Mouse (Mus musculus): ENCODE measurements around the gene Gm45015.
"Not testable (repeated sequence)": the region's sequence is repeated elsewhere in the genome, so short reads cannot be mapped to it uniquely, and the experiment has no call there.

Gm45015 gene

DNA sequence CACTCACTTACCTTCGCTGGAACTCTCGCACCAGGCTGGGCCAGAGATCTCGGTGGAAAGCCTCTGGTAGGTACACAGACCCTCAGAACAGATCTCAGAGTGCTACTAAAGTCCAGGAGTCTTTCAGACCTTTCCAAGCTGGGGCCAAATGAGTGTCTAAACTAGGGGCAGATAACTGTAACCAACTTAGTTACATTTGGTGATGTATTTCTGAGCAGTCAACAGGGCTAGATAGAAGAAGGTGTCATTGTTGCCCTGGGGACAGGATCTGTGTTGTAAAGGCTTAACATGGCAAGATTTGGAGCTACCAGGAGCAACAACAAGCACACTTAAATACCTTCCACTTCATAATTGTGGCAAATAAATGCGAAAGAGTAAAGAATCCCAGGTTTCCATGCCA, at the start of gene Gm45015:
TSS of gene Gm45015 (minus strand) at position 101 of the 400 bp plus-strand sequence.
- no peak for DNase-seq (ENCODE audit: low read depth, low spot score)

DNA sequence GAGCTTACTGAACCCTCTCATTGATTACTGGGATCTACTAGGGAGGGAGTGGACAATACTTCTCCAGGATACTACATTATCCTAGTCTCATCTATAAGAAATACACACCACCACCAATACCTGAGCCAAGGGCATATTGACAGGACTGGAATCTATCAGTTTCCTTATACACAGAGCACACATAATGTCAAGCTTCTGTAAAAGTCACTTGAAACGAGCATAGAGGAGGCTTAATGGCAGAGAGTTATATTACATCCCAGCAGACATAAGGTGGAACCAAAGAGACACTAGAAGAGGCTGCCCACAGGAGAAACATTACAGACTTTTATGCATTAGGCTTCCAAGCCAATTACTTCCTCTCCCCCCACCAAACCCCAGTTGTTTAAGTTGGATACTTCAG, 48.3 kb upstream of the Gm45015 start:
- DNase-seq (ENCODE audit: low read depth, low spot score) = no peak

DNA sequence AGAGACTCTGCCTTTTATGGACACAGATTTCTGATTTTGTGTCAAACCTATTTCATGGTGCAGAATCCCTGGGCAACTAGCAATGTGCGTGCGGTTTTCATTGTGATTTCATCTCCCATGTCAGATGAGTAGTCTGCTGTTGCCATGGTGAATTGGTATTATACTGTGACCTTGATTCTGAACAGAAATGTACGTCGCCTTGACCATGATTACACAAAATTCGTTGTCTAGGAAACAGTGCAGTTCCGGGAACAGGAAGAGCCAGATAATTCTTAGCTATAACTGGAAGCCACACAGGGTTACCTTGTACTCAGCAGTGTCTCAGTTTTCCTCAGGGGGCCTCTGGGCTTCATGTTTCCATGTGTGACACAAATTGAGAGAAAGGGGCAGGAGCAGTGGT, 47.8 kb upstream of the Gm45015 start:
- peak; percentile 3 for DNase-seq (ENCODE audit: low read depth, low spot score)

- no peak for DNase-seq (ENCODE audit: low read depth, low spot score)
Measured at GRCm38 (mm10) chrX:73363291-73363690, 26.7 kb upstream of the Gm45015 start.

- no peak for DNase-seq (ENCODE audit: low read depth, low spot score)
Measured at GRCm38 (mm10) chrX:73356719-73357118, 20.1 kb upstream of the Gm45015 start.

DNA sequence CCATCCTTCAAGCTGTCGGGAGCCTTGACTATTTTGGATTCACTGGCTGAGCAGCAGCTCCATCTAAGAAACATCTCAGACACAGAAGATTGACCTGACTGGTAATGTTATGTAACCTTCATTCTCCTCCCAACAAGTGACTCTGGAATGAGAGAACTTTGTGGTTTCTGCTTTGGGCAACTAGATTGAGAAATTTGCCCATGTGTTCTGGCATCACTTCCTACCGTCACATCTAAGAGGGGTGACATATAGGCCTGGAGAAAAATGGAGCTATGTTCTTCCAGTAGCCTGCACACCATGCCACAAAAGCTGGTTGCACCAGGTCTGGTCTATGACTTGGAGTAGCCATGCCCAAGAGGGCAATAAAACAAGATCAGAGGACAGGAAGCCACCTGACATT, 19.5 kb upstream of the Gm45015 start:
- DNase-seq (ENCODE audit: low read depth, low spot score) = no peak

GRCm38 (mm10) chrX:73344346-73344745, 7.7 kb upstream of the Gm45015 start:
- DNase-seq (ENCODE audit: low read depth, low spot score) = no peak

- DNase-seq (ENCODE audit: low read depth, low spot score) = no peak
Measured at GRCm38 (mm10) chrX:73343802-73344201, 7.2 kb upstream of the Gm45015 start.

GRCm38 (mm10) chrX:73342941-73343735, 6.5 kb upstream of the Gm45015 start:
- DNase-seq (ENCODE audit: low read depth, low spot score) = peak; percentile 30

DNA sequence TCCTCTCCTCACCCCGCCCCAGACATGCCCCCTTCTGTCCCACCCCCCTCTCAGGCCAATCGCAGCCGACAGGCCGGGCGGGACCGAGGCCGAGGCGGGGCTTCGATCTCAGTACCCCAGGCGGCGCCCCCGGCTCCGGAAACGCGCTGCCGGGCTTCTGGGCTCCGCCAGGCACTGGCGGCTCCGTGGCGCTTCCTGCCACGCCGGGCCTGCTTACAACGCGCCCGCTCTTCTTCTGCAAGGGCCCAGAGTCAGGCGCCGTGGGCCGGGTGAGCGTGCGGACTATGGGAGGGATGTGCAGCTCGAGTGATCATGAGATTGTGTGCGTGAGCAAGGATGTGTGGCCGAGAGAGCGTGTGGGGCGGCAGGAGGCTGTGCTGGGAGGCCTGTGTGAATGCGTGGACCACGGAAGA, 5.8 kb upstream of the Gm45015 start, which contains the start of gene Zfp275:
TSS of gene Zfp275 (plus strand) at position 139 of the 413 bp plus-strand sequence.
- peak; percentile 79 for DNase-seq (ENCODE audit: low read depth, low spot score)

GRCm38 (mm10) chrX:73342068-73342467, 5.4 kb upstream of the Gm45015 start:
- no peak for DNase-seq (ENCODE audit: low read depth, low spot score)

- no peak for DNase-seq (ENCODE audit: low read depth, low spot score)
Measured at GRCm38 (mm10) chrX:73341473-73341872, 4.8 kb upstream of the Gm45015 start.

GRCm38 (mm10) chrX:73333548-73333947, 3.1 kb downstream of the Gm45015 start:
- DNase-seq (ENCODE audit: low read depth, low spot score) = no peak

DNA sequence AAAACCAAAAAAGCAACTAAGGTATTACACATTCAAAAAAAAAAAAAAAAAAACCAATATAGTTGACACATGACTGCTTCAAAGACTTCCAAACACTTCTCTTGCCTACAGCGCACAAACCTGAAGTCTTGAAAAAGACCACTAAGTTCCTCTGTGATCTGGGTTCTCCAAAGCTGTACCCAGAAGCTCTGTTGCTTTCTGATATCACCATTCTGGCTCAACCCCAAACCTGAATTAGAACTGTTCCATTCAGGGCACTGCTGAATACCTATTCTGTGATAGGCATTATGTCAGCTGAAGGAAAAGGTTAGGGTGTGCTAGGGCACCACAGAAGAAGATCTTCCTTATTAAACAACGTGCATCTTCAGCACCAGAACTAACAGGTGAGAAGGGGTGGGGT, 9.4 kb downstream of the Gm45015 start:
- DNase-seq (ENCODE audit: low read depth, low spot score) = no peak

- no peak for DNase-seq (ENCODE audit: low read depth, low spot score)
Measured at GRCm38 (mm10) chrX:73321029-73321428, 15.6 kb downstream of the Gm45015 start.

- DNase-seq (ENCODE audit: low read depth, low spot score) = peak; percentile 39
Measured at GRCm38 (mm10) chrX:73312522-73312921, 24.1 kb downstream of the Gm45015 start.

DNA sequence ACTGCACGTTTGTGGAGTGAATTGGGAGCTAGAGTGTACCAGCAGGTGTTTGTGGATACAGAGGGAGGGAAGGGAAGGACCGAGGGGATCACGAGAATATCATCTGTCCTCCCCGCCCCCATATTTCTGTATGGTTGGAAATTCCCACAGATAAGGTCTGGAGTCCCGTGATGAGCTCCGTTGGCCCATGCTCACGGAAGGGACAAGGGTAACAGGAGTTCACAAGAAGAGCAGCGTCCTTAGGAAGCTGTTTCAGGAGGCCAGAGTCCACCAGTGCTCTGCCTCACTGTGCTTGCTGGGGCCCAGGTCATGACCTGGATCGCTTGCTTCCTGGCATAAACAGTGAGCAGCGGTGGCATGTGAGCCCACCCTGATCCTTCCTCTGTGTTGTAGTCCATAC, 40.9 kb downstream of the Gm45015 start:
- DNase-seq (ENCODE audit: low read depth, low spot score) = not testable (repeated sequence)

DNA sequence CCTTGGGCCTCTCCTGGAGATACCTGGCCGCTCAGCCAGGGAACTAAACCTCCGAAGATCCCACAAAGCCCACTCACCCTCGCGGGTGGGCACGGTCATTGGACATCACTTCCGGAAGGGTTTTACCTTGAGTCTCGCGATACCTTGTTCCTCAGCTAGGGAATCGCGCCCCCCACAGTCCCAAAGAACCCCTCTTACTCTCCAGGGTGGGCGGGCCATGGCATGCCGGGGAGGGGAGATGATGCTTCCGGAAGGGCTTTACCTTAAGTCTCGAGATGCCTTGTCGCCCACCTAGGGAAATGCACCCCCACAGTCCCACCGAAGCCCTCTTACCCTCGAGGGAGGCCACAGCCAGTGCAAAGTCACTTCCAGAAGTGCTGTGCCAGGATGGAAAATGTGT, 43.8 kb downstream of the Gm45015 start, which contains the start of the genes Xlr5a and Xlr5c:
TSS of gene Xlr5a (minus strand) at position 101 of the 400 bp plus-strand sequence.
TSS of gene Xlr5c (minus strand) at position 101 of the 400 bp plus-strand sequence.
- DNase-seq (ENCODE audit: low read depth, low spot score) = not testable (repeated sequence)

All from R1 (cell line).